Mouse (Mus musculus) CH12.LX (cell line): ENCODE measurements at regions not wholly inside any gene's neighbourhood (a gene's known extent, or its start where the extent isn't known, plus 50 kb on each side); places are given as distances from the start of the nearest gene placed in this dataset.

Experiments
- CHD2 ChIP-seq: IDR thresholded peaks from 2 replicates; pipeline ENCODE4 v1.6.1; 2011; ENCODE audit warnings: low read length, improper control_type of control experiment
- CTCF ChIP-seq, 2 experiments: IDR thresholded peaks in 1 of 2; conservative IDR thresholded peaks in 1 of 2; 2 replicates each; pipeline ENCODE4 v1.5.1; 2011 to 2012; ENCODE audit warnings: low read depth in 2 of 2, low read length in 2 of 2, improper control_type of control experiment in 1 of 2, inconsistent platforms in 1 of 2, mild to moderate bottlenecking in 1 of 2, moderate library complexity in 1 of 2
- E2F4 ChIP-seq: IDR thresholded peaks from 2 replicates; pipeline ENCODE4 v1.6.1; 2011; ENCODE audit warnings: low read depth, low read length, improper control_type of control experiment; ENCODE audit not compliant: insufficient replicate concordance
- JUN ChIP-seq: IDR thresholded peaks from 2 replicates; pipeline ENCODE4 v1.6.1; 2011; ENCODE audit warnings: low read depth, mild to moderate bottlenecking, low read length, improper control_type of control experiment, moderate library complexity; ENCODE audit not compliant: insufficient read depth
- JUND ChIP-seq: conservative IDR thresholded peaks from 2 replicates; pipeline ENCODE4 v1.6.1; 2011; ENCODE audit warnings: low read depth, low read length, improper control_type of control experiment
- MAX ChIP-seq: IDR thresholded peaks from 2 replicates; pipeline ENCODE4 v1.6.1; 2011; ENCODE audit warnings: low read length, improper control_type of control experiment
- MXI1 ChIP-seq: IDR thresholded peaks from 2 replicates; pipeline ENCODE4 v1.6.1; 2011; ENCODE audit warnings: mild to moderate bottlenecking, low read depth, low read length, improper control_type of control experiment
- NELFE ChIP-seq: IDR thresholded peaks from 2 replicates; pipeline ENCODE4 v1.6.1; 2011; ENCODE audit warnings: low read depth, low read length, improper control_type of control experiment
- POLR2A ChIP-seq: IDR thresholded peaks from 2 replicates; pipeline ENCODE4 v1.6.1; 2011; ENCODE audit warnings: low read depth, mild to moderate bottlenecking, improper control_type of control experiment, low read length
- POLR2AphosphoS2 ChIP-seq: IDR thresholded peaks from 2 replicates; pipeline ENCODE4 v1.6.1; 2011; ENCODE audit warnings: low read depth, low read length, improper control_type of control experiment
- TCF12 ChIP-seq: IDR thresholded peaks from 2 replicates; pipeline ENCODE4 v1.6.1; 2014; ENCODE audit warnings: low read depth, mild to moderate bottlenecking, inconsistent platforms, low read length, improper control_type of control experiment
- UBTF ChIP-seq: IDR thresholded peaks from 2 replicates; pipeline ENCODE4 v1.6.1; 2012; ENCODE audit warnings: low read depth, mild to moderate bottlenecking, inconsistent platforms, low read length, improper control_type of control experiment, moderate library complexity

DNA sequence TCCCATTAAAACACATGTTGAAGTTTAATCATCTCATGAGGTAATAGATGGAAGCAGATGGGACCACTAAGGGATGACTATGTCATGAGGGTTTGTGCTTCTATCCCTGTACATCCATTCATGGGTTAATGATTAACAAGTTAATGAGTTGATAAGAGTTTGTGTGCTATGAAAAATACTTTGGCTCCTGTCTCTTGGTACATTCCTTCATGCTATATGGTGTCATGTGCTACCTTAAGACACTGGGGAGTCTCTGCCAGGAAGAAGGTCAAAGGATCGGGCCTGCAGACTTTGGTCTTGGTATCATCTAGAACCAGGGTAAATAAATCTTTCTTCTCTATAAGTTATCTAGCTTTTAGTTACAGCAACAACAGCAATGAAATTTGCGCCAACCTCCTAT is 216.4 kb upstream of the Impg1 start:
- TF ChIP-seq POLR2A (no peak), CTCF (conservative IDR thresholded peaks at IDR 0.05 in 1 of 2, IDR thresholded peaks at IDR 0.05 in 1 of 2; ENCODE audit: low read depth in 2 of 2, low read length in 2 of 2) (no peak), MAX (no peak), JUN (no peak), NELFE (no peak), JUND (no peak), CHD2 (no peak), E2F4 (no peak), MXI1 (no peak), POLR2AphosphoS2 (no peak), UBTF (no peak), TCF12 (no peak)
